Mouse (Mus musculus): ENCODE data around the gene Sipa1. TPM values are rescaled to one million over a fixed set of nuclear protein-coding genes. Genes with fewer than 3 reads are reported as not detected.

Gene Sipa1
- polyA plus RNA-seq, 1 experiment from 2014 or later, result 18.1 TPM

DNA sequence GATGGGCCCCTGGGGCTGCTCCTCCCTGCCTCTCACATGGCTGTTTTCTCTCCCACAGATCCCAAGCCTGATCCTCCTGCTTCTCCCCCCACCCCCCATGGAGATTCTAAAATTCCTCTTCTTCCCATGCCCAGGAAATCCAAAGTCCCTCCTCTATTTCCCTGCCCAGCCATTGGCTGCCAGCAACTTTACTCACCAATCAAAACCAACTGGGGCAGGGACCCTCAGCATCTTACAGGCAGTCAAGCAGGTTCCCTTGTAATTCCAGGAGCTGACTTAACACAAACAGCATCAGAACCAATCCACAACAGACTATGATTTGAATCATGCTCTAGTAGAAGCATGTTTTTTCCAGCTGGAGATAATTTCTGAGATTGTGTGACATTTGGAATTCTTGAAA is 33.6 kb downstream of the Sipa1 start:
- in situ Hi-C loops (cut with MboI; ENCODE audit: low pct_unique_long_range_greater_than_20kb), result no loop called here
- ATAC-seq, result no peak
- POLR2A ChIA-PET, result interaction anchor here (0.7 kb wide), 1 partner anchor 237 kb away, joined by 6 read pairs; no protein-coding TSS in a partner anchor
- no peak for DNase-seq (ENCODE audit: low read depth, low spot score)
- CTCF ChIA-PET, result no interaction called here
- no peaks in the 10 kb centered on the region for H3K27me3 ChIP-seq
- no peak for TF ChIP-seq CTCF (IDR thresholded peaks at IDR 0.05)

GRCm38 (mm10) chr19:5625311-5625710 is 38.2 kb downstream of the Sipa1 start:
- ChIA-PET POLR2A (no interaction called here), CTCF (no interaction called here)
- H3K27me3 ChIP-seq, result peaks cover under 1% of the 10 kb centered on the region
- DNase-seq (ENCODE audit: low read depth, low spot score) (no peak), ATAC-seq (no peak)
- in situ Hi-C loops (cut with MboI; ENCODE audit: low pct_unique_long_range_greater_than_20kb), result no loop called here
- TF ChIP-seq CTCF (IDR thresholded peaks at IDR 0.05), result no peak

DNA sequence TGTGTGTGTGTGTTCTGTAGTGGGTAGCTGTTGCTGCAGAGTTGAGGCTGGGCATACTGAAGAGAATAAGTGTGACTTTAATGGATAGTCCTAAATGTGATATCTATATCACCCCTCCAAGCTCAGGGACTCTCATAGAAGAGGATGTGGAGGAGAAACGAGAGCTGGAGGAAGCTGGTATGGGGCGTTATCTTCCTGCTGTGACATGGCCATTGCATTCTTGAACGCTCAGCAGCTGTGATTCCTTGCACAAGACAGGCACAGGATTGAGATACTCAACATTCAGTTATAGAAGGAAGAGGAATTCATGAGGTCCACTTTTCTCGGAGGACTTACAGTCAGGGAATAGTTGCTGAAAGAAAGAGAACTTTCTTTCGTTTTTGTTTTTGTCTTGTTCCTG is 41.6 kb downstream of the Sipa1 start:
- ChIA-PET CTCF (interaction anchor here (1.8 kb wide), 1 partner anchor 12 kb away, joined by 4 read pairs; the partner anchor contains the start of gene Kat5), POLR2A (no interaction called here)
- TF ChIP-seq CTCF (IDR thresholded peaks at IDR 0.05), result no peak
- ATAC-seq (no peak), DNase-seq (ENCODE audit: low read depth, low spot score) (no peak)
- in situ Hi-C loops (cut with MboI; ENCODE audit: low pct_unique_long_range_greater_than_20kb), result no loop called here
- H3K27me3 ChIP-seq, result peaks cover 5% of the 10 kb centered on the region

- CTCF ChIA-PET, result no interaction called here
- ATAC-seq (no peak), DNase-seq (ENCODE audit: low read depth, low spot score) (no peak)
- in situ Hi-C loops (cut with MboI; ENCODE audit: low pct_unique_long_range_greater_than_20kb), result no loop called here
- H3K27me3 ChIP-seq, result peaks cover 5% of the 10 kb centered on the region
- TF ChIP-seq CTCF (IDR thresholded peaks at IDR 0.05), result no peak
- POLR2A ChIA-PET, result no interaction called here
Observed at GRCm38 (mm10) chr19:5620007-5620406, 43.5 kb downstream of the Sipa1 start.

- ATAC-seq (no peak), DNase-seq (ENCODE audit: low read depth, low spot score) (no peak)
- in situ Hi-C loops (cut with MboI; ENCODE audit: low pct_unique_long_range_greater_than_20kb), result no loop called here
- CTCF ChIA-PET, result no interaction called here
- peaks cover 2% of the 10 kb centered on the region for H3K27me3 ChIP-seq
- TF ChIP-seq CTCF (IDR thresholded peaks at IDR 0.05), result no peak
- POLR2A ChIA-PET, result no interaction called here
Observed at GRCm38 (mm10) chr19:5614953-5615352, 48.6 kb downstream of the Sipa1 start.

- no peaks in the 10 kb centered on the region for H3K27me3 ChIP-seq
- ChIA-PET CTCF (no interaction called here), POLR2A (no interaction called here)
- DNase-seq (ENCODE audit: low read depth, low spot score), result no peak
- ATAC-seq, result no peak
- TF ChIP-seq CTCF (IDR thresholded peaks at IDR 0.05), result no peak
- in situ Hi-C loops (cut with MboI; ENCODE audit: low pct_unique_long_range_greater_than_20kb), result no loop called here
Observed at GRCm38 (mm10) chr19:5612762-5613411, 50.6 kb downstream of the Sipa1 start.

GRCm38 (mm10) chr19:5611973-5612372 is 51.5 kb downstream of the Sipa1 start:
- in situ Hi-C loops (cut with MboI; ENCODE audit: low pct_unique_long_range_greater_than_20kb), result no loop called here
- no peak for DNase-seq (ENCODE audit: low read depth, low spot score)
- no peak for ATAC-seq
- ChIA-PET CTCF (no interaction called here), POLR2A (no interaction called here)
- no peaks in the 10 kb centered on the region for H3K27me3 ChIP-seq
- no peak for TF ChIP-seq CTCF (IDR thresholded peaks at IDR 0.05)

DNA sequence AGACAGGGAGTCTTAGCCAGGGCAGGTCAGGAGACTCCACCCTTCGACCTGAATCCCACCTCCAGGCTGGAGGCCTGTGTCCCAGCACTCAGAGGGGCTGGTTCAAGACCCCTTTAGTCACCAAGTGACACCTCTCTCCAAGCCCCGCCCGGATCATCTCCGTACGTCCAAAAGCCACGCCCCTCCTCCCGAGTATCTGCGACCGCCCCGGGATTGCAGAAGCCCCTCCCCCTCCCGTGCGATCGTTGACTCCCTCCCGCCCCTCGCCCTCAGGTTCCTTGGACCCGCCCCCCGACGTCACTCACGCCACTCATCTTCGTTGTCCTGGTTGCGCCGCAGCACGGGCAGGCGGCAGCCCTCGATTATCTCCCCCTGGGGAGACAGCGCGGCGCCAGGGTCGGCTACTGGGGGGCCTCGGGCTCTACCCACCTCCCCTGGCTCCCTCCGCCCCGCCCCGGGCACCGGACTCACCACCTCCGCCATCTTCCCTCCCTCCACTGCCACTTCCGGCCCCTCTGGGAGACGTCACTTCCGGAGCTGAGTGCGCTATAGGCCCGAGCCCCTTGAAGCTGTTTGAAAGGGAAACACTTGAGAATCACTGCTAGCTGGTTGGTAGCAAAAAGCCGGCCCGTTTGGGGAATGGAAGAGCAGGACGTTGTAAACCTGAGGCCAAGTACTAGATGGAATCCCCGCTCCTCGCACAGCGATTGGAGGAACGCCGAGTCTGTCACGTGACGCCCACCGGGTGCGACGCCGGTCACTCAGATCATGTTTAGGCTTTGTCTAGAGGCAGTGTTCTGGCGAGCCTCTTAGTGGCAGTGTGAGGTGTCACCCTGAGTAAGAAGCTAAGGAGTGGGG is 53.7 kb downstream of the Sipa1 start, which contains the start of gene Kat5:
TSS of gene Kat5 (minus strand) at position 691 of the 858 bp plus-strand sequence.
- in situ Hi-C loops (cut with MboI; ENCODE audit: low pct_unique_long_range_greater_than_20kb), result no loop called here
- TF ChIP-seq CTCF (IDR thresholded peaks at IDR 0.05), result no peak
- CTCF ChIA-PET, result interaction anchor here (1.3 to 1.6 kb wide), 2 partner anchors 11 to 41 kb away, joined by 3 to 4 read pairs; no protein-coding TSS in a partner anchor
- H3K27me3 ChIP-seq, result no peaks in the 10 kb centered on the region
- ATAC-seq, result peak; percentile 78
- DNase-seq (ENCODE audit: low read depth, low spot score), result peak; percentile 72
- POLR2A ChIA-PET, result interaction anchor here (0.5 to 1.0 kb wide), 2 partner anchors 23 to 153 kb away, joined by 3 read pairs; no protein-coding TSS in a partner anchor

GRCm38 (mm10) chr19:5609171-5609546 is 54.3 kb downstream of the Sipa1 start:
- peak; percentile 1 for ATAC-seq
- DNase-seq (ENCODE audit: low read depth, low spot score), result no peak
- ChIA-PET CTCF (no interaction called here), POLR2A (no interaction called here)
- in situ Hi-C loops (cut with MboI; ENCODE audit: low pct_unique_long_range_greater_than_20kb), result no loop called here
- TF ChIP-seq CTCF (IDR thresholded peaks at IDR 0.05), result no peak
- no peaks in the 10 kb centered on the region for H3K27me3 ChIP-seq

GRCm38 (mm10) chr19:5608707-5609106 is 54.8 kb downstream of the Sipa1 start:
- TF ChIP-seq CTCF (IDR thresholded peaks at IDR 0.05), result no peak
- in situ Hi-C loops (cut with MboI; ENCODE audit: low pct_unique_long_range_greater_than_20kb), result no loop called here
- ChIA-PET CTCF (no interaction called here), POLR2A (no interaction called here)
- ATAC-seq (no peak), DNase-seq (ENCODE audit: low read depth, low spot score) (no peak)
- no peaks in the 10 kb centered on the region for H3K27me3 ChIP-seq

DNA sequence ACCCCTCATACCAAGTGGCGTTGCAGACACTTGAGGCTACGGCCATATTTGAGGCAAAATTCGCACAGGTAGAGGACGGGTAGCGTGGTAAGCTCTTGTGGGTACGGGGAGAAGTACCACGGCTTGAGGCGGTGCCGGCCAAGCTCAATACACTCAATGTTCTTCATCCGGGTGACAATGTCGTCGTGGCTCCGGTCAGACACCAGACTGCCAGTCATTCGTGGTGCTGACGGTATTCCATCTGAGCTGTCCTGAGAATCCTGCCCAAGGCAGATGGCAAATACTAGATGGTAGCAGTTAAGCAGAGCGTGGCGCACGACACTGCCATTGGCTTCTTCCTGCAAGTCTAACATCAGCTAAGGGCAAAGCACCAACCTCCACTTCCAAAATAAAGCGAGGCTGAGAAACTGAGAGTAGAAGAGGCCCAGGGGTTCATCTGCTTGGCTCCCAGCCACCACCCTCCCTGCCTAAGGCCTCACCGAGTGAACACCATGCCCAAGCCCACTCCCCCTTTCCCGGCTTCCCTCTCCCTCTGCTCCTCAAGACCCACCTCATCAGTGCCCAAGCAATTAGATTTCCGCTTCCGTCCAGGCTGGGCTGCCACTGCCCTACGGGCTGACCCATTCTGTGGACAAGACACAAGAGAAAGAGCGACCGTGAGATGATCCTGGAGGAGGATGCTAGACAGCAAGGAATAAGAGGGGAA is 55.6 kb downstream of the Sipa1 start:
- ChIA-PET CTCF (no interaction called here), POLR2A (no interaction called here)
- TF ChIP-seq CTCF (IDR thresholded peaks at IDR 0.05), result no peak
- no peak for ATAC-seq
- in situ Hi-C loops (cut with MboI; ENCODE audit: low pct_unique_long_range_greater_than_20kb), result no loop called here
- H3K27me3 ChIP-seq, result no peaks in the 10 kb centered on the region
- no peak for DNase-seq (ENCODE audit: low read depth, low spot score)

Measured in Patski (cell line).